9 mouse cellular contexts compared by ENCODE assay signal in genomic region chr10:81464405-81465264, GRCm38 (mm10). TPM values are rescaled to one million over a fixed set of nuclear protein-coding genes. Genes with fewer than 3 reads are reported as not detected.
DNase-seq lines count a peak whose midpoint lies in the region; ATAC-seq and TF ChIP-seq lines count a peak whose summit lies in the region.
"Had no signal": no experiment of that assay in that cellular context is flagged by ENCODE, and none has a peak within 500 bp of the region (broad histone marks: within the 10 kb centered on the region; RNA-seq: fewer than 3 reads in every experiment).

No protein-coding gene starts in this region.

- intact Hi-C loops in gastrocnemius, postnatal 36 days (cut with DNase I) = no loop called here

- H3K27me3 ChIP-seq in lung, embryonic 14.5 days (ENCODE audit: insufficient read depth, low read length) = peaks cover 70% of the 10 kb centered on the region
- peaks cover 33% of the 10 kb centered on the region for H3K27me3 ChIP-seq in neural tube, embryonic 14.5 days (ENCODE audit: control insufficient read depth, insufficient read depth, low read length)

- 4% methylated on average over 33 of the region's 33 CpGs for WGBS in lung, embryonic 14.5 days
- 3% methylated on average over 32 of the region's 33 CpGs for WGBS in neural tube, embryonic 14.5 days

- peak; percentile 51 for DNase-seq in adrenal gland, adult 2 months
- DNase-seq in adrenal gland, adult 8-10 months = no peak
- DNase-seq in ES-CJ7 (ENCODE audit: low read depth, low spot score) = peak; percentile 92
- DNase-seq in cerebellum, postnatal 36 days = peak; percentile 51 to 62
- DNase-seq in gastrocnemius, postnatal 36 days = peak; percentile 26 to 30
- DNase-seq in kidney, adult 9 months = peak; percentile 30
- DNase-seq in lung, embryonic 14.5 days = peak; percentile 52

- no peak overlapping the region for H3K27ac ChIP-seq in lung, embryonic 14.5 days (ENCODE audit: low read depth)
- H3K27ac ChIP-seq in neural tube, embryonic 14.5 days (ENCODE audit: low read depth, low read length) = no peak overlapping the region
- H3K27ac ChIP-seq: macrophage had no signal

- no peaks in the 10 kb centered on the region for H3K9me3 ChIP-seq in lung, embryonic 14.5 days (ENCODE audit: low read depth, low read length)
- no peaks in the 10 kb centered on the region for H3K9me3 ChIP-seq in neural tube, embryonic 14.5 days (ENCODE audit: control insufficient read depth, low read length)

- H3K9ac ChIP-seq in lung, embryonic 14.5 days = no peak overlapping the region
- H3K9ac ChIP-seq in neural tube, embryonic 14.5 days (replicated peaks; ENCODE audit: low read depth, low read length) = 0 out of 2 replicates have a peak overlapping the region, but pooled peaks have one; percentile 7

- no peak for TF ChIP-seq CTCF in lung, embryonic 14.5 days (IDR thresholded peaks at IDR 0.05; ENCODE audit: low read depth)

- peak overlapping the region; percentile 29 for H3K4me3 ChIP-seq in lung, embryonic 14.5 days (ENCODE audit: low read depth, low read length)
- H3K4me3 ChIP-seq in neural tube, embryonic 14.5 days (ENCODE audit: low read depth, low read length) = peak overlapping the region; percentile 18; the same call in 1 of the 2 replicates

- peak overlapping the region; percentile 57 for H3K4me2 ChIP-seq in lung, embryonic 14.5 days
- H3K4me2 ChIP-seq in neural tube, embryonic 14.5 days (ENCODE audit: low read depth, low read length) = peak overlapping the region; percentile 42

- H3K36me3 ChIP-seq in lung, embryonic 14.5 days (ENCODE audit: insufficient read depth) = no peaks in the 10 kb centered on the region
- peaks cover 23% of the 10 kb centered on the region for H3K36me3 ChIP-seq in neural tube, embryonic 14.5 days (ENCODE audit: control insufficient read depth, insufficient read depth, low read length)

- peaks cover 3% of the 10 kb centered on the region; the same call in 1 of the 2 replicates for H3K4me1 ChIP-seq in lung, embryonic 14.5 days (ENCODE audit: insufficient read depth)
- H3K4me1 ChIP-seq in neural tube, embryonic 14.5 days (ENCODE audit: control insufficient read depth, insufficient read depth, low read length) = 0 out of 2 replicates have a peak, but pooled peaks cover 3% of the 10 kb centered on the region

- peak; percentile 77 for ATAC-seq in lung, embryonic 14.5 days (ENCODE audit: insufficient read depth)
- peak; percentile 73 for ATAC-seq in neural tube, embryonic 14.5 days (ENCODE audit: low read depth)

RNA-seq across cellular contexts. Expression of gene Nfic, which starts 9.2 kb away (rescaled TPM):
- total RNA-seq in adrenal gland, adult 2 months (2021) = 100 to 1,000 TPM in 1 of 2 experiments, 10 to 100 TPM in 1; 80.8 to 126 TPM
- polyA plus RNA-seq in adrenal gland, adult 2 months (2012; rRNA removed) = 142 and 171 TPM in 2 replicates
- total RNA-seq in adrenal gland, adult 8-10 months (2022) = 100 to 1,000 TPM; 113 to 191 (median 144) TPM
- total RNA-seq in gastrocnemius, postnatal 36 days (2021) = 100 to 1,000 TPM; 219 to 237 TPM
- 86.0 and 86.5 TPM in 2 replicates for polyA plus RNA-seq in lung, embryonic 14.5 days (2014; fragmentation: Nextera tagmentation; extraction: Ambion mirVana)
- 21.9 and 25.0 TPM in 2 replicates for polyA plus RNA-seq in neural tube, embryonic 14.5 days (2014; fragmentation: Nextera tagmentation; extraction: Ambion mirVana)

RNA-seq across cellular contexts. Expression of gene Celf5, which starts 17.9 kb away (rescaled TPM):
- total RNA-seq in adrenal gland, adult 2 months (2021) = under 1 TPM; 0.55 to 0.78 TPM
- polyA plus RNA-seq in adrenal gland, adult 2 months (2012; rRNA removed) = 1.4 and 2.2 TPM in 2 replicates
- 1 to 10 TPM in 3 of 4 experiments, under 1 TPM in 1; 0.17 to 2.5 (median 1.7) TPM for total RNA-seq in adrenal gland, adult 8-10 months (2022)
- not detected for total RNA-seq in gastrocnemius, postnatal 36 days (2021)
- 0.09 and 0.30 TPM in 2 replicates for polyA plus RNA-seq in lung, embryonic 14.5 days (2014; fragmentation: Nextera tagmentation; extraction: Ambion mirVana)
- polyA plus RNA-seq in neural tube, embryonic 14.5 days (2014; fragmentation: Nextera tagmentation; extraction: Ambion mirVana) = 50.6 and 64.4 TPM in 2 replicates

RNA-seq across cellular contexts. Expression of gene Ncln, which starts 31.6 kb away (rescaled TPM):
- total RNA-seq in adrenal gland, adult 2 months (2021) = 100 to 1,000 TPM; 111 to 123 TPM
- 562 and 856 TPM in 2 replicates for polyA plus RNA-seq in adrenal gland, adult 2 months (2012; rRNA removed)
- total RNA-seq in adrenal gland, adult 8-10 months (2022) = 100 to 1,000 TPM; 115 to 136 (median 123) TPM
- total RNA-seq in gastrocnemius, postnatal 36 days (2021) = 10 to 100 TPM; 42.1 to 44.9 TPM
- 82.1 and 97.3 TPM in 2 replicates for polyA plus RNA-seq in lung, embryonic 14.5 days (2014; fragmentation: Nextera tagmentation; extraction: Ambion mirVana)
- polyA plus RNA-seq in neural tube, embryonic 14.5 days (2014; fragmentation: Nextera tagmentation; extraction: Ambion mirVana) = 62.6 and 62.7 TPM in 2 replicates

RNA-seq across cellular contexts. Expression of gene S1pr4, which starts 35.3 kb away (rescaled TPM):
- total RNA-seq in adrenal gland, adult 2 months (2021) = 1 to 10 TPM in 1 of 2 experiments, under 1 TPM in 1; 0.98 to 1.6 TPM
- polyA plus RNA-seq in adrenal gland, adult 2 months (2012; rRNA removed) = 3.5 and 3.6 TPM in 2 replicates
- 1 to 10 TPM in 2 of 4 experiments, under 1 TPM in 2; 0.56 to 1.7 (median 0.92) TPM for total RNA-seq in adrenal gland, adult 8-10 months (2022)
- total RNA-seq in gastrocnemius, postnatal 36 days (2021) = 1 to 10 TPM in 1 of 2 experiments, under 1 TPM in 1; 0.46 to 1.5 TPM
- 1.3 and 1.7 TPM in 2 replicates for polyA plus RNA-seq in lung, embryonic 14.5 days (2014; fragmentation: Nextera tagmentation; extraction: Ambion mirVana)
- 0.29 and 0.79 TPM in 2 replicates for polyA plus RNA-seq in neural tube, embryonic 14.5 days (2014; fragmentation: Nextera tagmentation; extraction: Ambion mirVana)

RNA-seq across cellular contexts. Expression of gene Gna15, which starts 59.4 kb away (rescaled TPM):
- total RNA-seq in adrenal gland, adult 2 months (2021) = 1 to 10 TPM; 1.1 to 2.2 TPM
- polyA plus RNA-seq in adrenal gland, adult 2 months (2012; rRNA removed) = 1.4 and 1.9 TPM in 2 replicates
- total RNA-seq in adrenal gland, adult 8-10 months (2022) = 1 to 10 TPM in 3 of 4 experiments, under 1 TPM in 1; 0.70 to 2.2 (median 1.6) TPM
- under 1 TPM in 1 of 2 experiments, not detected in 1; 0.20 TPM for total RNA-seq in gastrocnemius, postnatal 36 days (2021)
- polyA plus RNA-seq in lung, embryonic 14.5 days (2014; fragmentation: Nextera tagmentation; extraction: Ambion mirVana) = 1.1 and 1.7 TPM in 2 replicates
- polyA plus RNA-seq in neural tube, embryonic 14.5 days (2014; fragmentation: Nextera tagmentation; extraction: Ambion mirVana) = 0.40 and 1.9 TPM in 2 replicates
